Comparison of ENCODE assay signal across 22 mouse cellular contexts in genomic region chr2:159889701-159890100, GRCm38 (mm10).
DNase-seq lines count a peak whose midpoint lies in the region; ATAC-seq and TF ChIP-seq lines count a peak whose summit lies in the region.
"Had no signal": no experiment of that assay in that cellular context is flagged by ENCODE, and none has a peak within 500 bp of the region (broad histone marks: within the 10 kb centered on the region; RNA-seq: fewer than 3 reads in every experiment).

No protein-coding gene starts in this region.

- no peak overlapping the region for H3K9ac ChIP-seq in embryonic facial prominence, embryonic 14.5 days (ENCODE audit: low read depth, low read length)
- H3K9ac ChIP-seq in kidney, postnatal 0 days (ENCODE audit: low read depth, low read length) = no peak overlapping the region
- no peak overlapping the region for H3K9ac ChIP-seq in kidney, embryonic 16.5 days (replicated peaks; ENCODE audit: low read length)
- H3K9ac ChIP-seq: embryonic facial prominence, embryonic 12.5 days; embryonic facial prominence, embryonic 15.5 days; forebrain, embryonic 13.5 days had no signal

- H3K9me3 ChIP-seq in embryonic facial prominence, embryonic 14.5 days (ENCODE audit: control insufficient read depth, low read length) = no peaks in the 10 kb centered on the region
- no peaks in the 10 kb centered on the region for H3K9me3 ChIP-seq in embryonic facial prominence, embryonic 10.5 days
- H3K9me3 ChIP-seq in kidney, postnatal 0 days (replicated peaks; ENCODE audit: low read length) = no peaks in the 10 kb centered on the region
- no peaks in the 10 kb centered on the region for H3K9me3 ChIP-seq in kidney, embryonic 16.5 days (ENCODE audit: low read length)
- H3K9me3 ChIP-seq: embryonic facial prominence, embryonic 12.5 days; embryonic facial prominence, embryonic 15.5 days; forebrain, embryonic 13.5 days had no signal

- H3K36me3 ChIP-seq in embryonic facial prominence, embryonic 14.5 days (ENCODE audit: control insufficient read depth, insufficient read depth, low read length) = no peaks in the 10 kb centered on the region
- H3K36me3 ChIP-seq in embryonic facial prominence, embryonic 10.5 days (replicated peaks) = no peaks in the 10 kb centered on the region
- H3K36me3 ChIP-seq in kidney, postnatal 0 days (ENCODE audit: insufficient read depth, low read length) = no peaks in the 10 kb centered on the region
- H3K36me3 ChIP-seq in kidney, embryonic 16.5 days (ENCODE audit: insufficient read depth, low read length) = no peaks in the 10 kb centered on the region
- H3K36me3 ChIP-seq: embryonic facial prominence, embryonic 12.5 days; embryonic facial prominence, embryonic 15.5 days; G1E had no signal

- H3K4me3 ChIP-seq in embryonic facial prominence, embryonic 14.5 days (ENCODE audit: low read depth, low read length) = no peak overlapping the region
- no peak overlapping the region for H3K4me3 ChIP-seq in embryonic facial prominence, embryonic 10.5 days
- no peak overlapping the region for H3K4me3 ChIP-seq in kidney, postnatal 0 days (replicated peaks; ENCODE audit: low read depth, low read length)
- H3K4me3 ChIP-seq in kidney, embryonic 16.5 days (ENCODE audit: low read length) = no peak overlapping the region
- H3K4me3 ChIP-seq: embryonic facial prominence, embryonic 12.5 days; embryonic facial prominence, embryonic 15.5 days; erythroblast, embryonic 14.5 days; forebrain, embryonic 13.5 days had no signal

- no peaks in the 10 kb centered on the region for H3K27me3 ChIP-seq in embryonic facial prominence, embryonic 14.5 days (replicated peaks; ENCODE audit: control insufficient read depth, insufficient read depth, low read length)
- 0 out of 2 replicates have a peak, but pooled peaks cover 3% of the 10 kb centered on the region for H3K27me3 ChIP-seq in embryonic facial prominence, embryonic 10.5 days (replicated peaks; ENCODE audit: low read depth, poor library complexity, severe bottlenecking)
- no peaks in the 10 kb centered on the region for H3K27me3 ChIP-seq in kidney, postnatal 0 days (ENCODE audit: insufficient read depth, low read length)
- no peaks in the 10 kb centered on the region for H3K27me3 ChIP-seq in kidney, embryonic 16.5 days (ENCODE audit: insufficient read depth, low read length)
- H3K27me3 ChIP-seq: embryonic facial prominence, embryonic 12.5 days; embryonic facial prominence, embryonic 15.5 days; forebrain, embryonic 13.5 days had no signal

- no peak for ATAC-seq in embryonic facial prominence, embryonic 14.5 days (ENCODE audit: low read depth)
- no peak for ATAC-seq in kidney, postnatal 0 days (replicated peaks; ENCODE audit: low FRiP score, low read depth)
- no peak for ATAC-seq in kidney, embryonic 16.5 days (ENCODE audit: low FRiP score, low TSS enrichment)
- ATAC-seq: CD4-positive, CD25-positive, alpha-beta regulatory T cell, adult 4 months; forebrain, embryonic 13.5 days; forebrain, embryonic 16.5 days had no signal

- WGBS in embryonic facial prominence, embryonic 14.5 days = 41% methylated on average over 2 of the region's 2 CpGs
- 89% methylated on average over 2 of the region's 2 CpGs for WGBS in embryonic facial prominence, embryonic 10.5 days
- 38% methylated on average over 2 of the region's 2 CpGs for WGBS in kidney, postnatal 0 days
- 64% methylated on average over 2 of the region's 2 CpGs for WGBS in kidney, embryonic 16.5 days

- H3K4me1 ChIP-seq in embryonic facial prominence, embryonic 14.5 days (ENCODE audit: control insufficient read depth, insufficient read depth, low read length) = 0 out of 2 replicates have a peak, but pooled peaks cover 2% of the 10 kb centered on the region
- H3K4me1 ChIP-seq in embryonic facial prominence, embryonic 10.5 days = no peaks in the 10 kb centered on the region
- no peaks in the 10 kb centered on the region for H3K4me1 ChIP-seq in kidney, postnatal 0 days (replicated peaks; ENCODE audit: insufficient read depth, low read length)
- H3K4me1 ChIP-seq in kidney, embryonic 16.5 days (ENCODE audit: insufficient read depth, low read length) = no peaks in the 10 kb centered on the region
- H3K4me1 ChIP-seq: embryonic facial prominence, embryonic 12.5 days; forebrain, embryonic 13.5 days had no signal

- DNase-seq in embryonic facial prominence, embryonic 14.5 days (ENCODE audit: low spot score) = peak; percentile 72
- DNase-seq in embryonic facial prominence, embryonic 10.5 days (ENCODE audit: low spot score) = no peak
- DNase-seq in kidney, postnatal 0 days (ENCODE audit: low spot score) = peak; percentile 12
- peak; percentile 6 for DNase-seq in NIH3T3 (ENCODE audit: low read depth)
- DNase-seq in cerebellum, adult 18-20 months = no peak
- DNase-seq: adrenal gland, adult 2 months; adrenal gland, postnatal 25 days; B cell, adult 2 months; cerebellum, adult 11-12 months; cerebellum, adult 8-10 months; cerebellum, adult 9-11 months; cerebellum, postnatal 14 days; cerebellum, postnatal 36 days; embryo, embryonic 11 days had no signal

- no peak overlapping the region for H3K4me2 ChIP-seq in embryonic facial prominence, embryonic 14.5 days (ENCODE audit: low read depth, low read length)
- H3K4me2 ChIP-seq in kidney, postnatal 0 days (ENCODE audit: low read length) = no peak overlapping the region
- H3K4me2 ChIP-seq in kidney, embryonic 16.5 days (replicated peaks; ENCODE audit: low read depth, low read length) = no peak overlapping the region
- H3K4me2 ChIP-seq: embryonic facial prominence, embryonic 12.5 days; embryonic facial prominence, embryonic 15.5 days; forebrain, embryonic 13.5 days had no signal

- H3K27ac ChIP-seq in embryonic facial prominence, embryonic 14.5 days (replicated peaks; ENCODE audit: low read depth, low read length) = no peak overlapping the region
- H3K27ac ChIP-seq in embryonic facial prominence, embryonic 10.5 days (replicated peaks) = no peak overlapping the region
- H3K27ac ChIP-seq in kidney, postnatal 0 days = no peak overlapping the region
- no peak overlapping the region for H3K27ac ChIP-seq in kidney, embryonic 16.5 days (ENCODE audit: low read length)
- H3K27ac ChIP-seq: embryonic facial prominence, embryonic 12.5 days; embryonic facial prominence, embryonic 15.5 days; forebrain, embryonic 13.5 days had no signal

- no peak for TF ChIP-seq CTCF in kidney, postnatal 0 days (IDR thresholded peaks at IDR 0.05; ENCODE audit: low read depth)

Comparison
In these comparisons a context has a peak if more than half of its experiments do, and no peak if none do; other contexts are left out.
1. DNase-seq: peak in embryonic facial prominence, embryonic 14.5 days (single experiment), kidney, postnatal 0 days (single experiment) and NIH3T3 (single experiment); none in embryonic facial prominence, embryonic 10.5 days (single experiment) and cerebellum, adult 18-20 months (0 of 2).